Mouse (Mus musculus) G1E (cell line): ENCODE measurements around the gene Slc31a1.

Experiments used
- CTCF ChIP-seq: IDR thresholded peaks from 2 replicates; pipeline ENCODE4 v1.5.1; 2012; ENCODE audit warnings: low read depth, low read length, inconsistent platforms, mixed read lengths
- GATA1 ChIP-seq: IDR thresholded peaks from 2 replicates; pipeline ENCODE4 v1.6.1; 2012; ENCODE audit warnings: borderline replicate concordance, low read length, inconsistent platforms, mixed read lengths

- TF ChIP-seq CTCF, result no peak
- TF ChIP-seq GATA1, result no peak
These were observed 32.9 kb downstream of the Slc31a1 start for GRCm38 (mm10) chr4:62393459-62393858.
